Mouse (Mus musculus) cortical plate, adult 2 months (tissue): ENCODE measurements around the gene Olfr17.
"Not testable (repeated sequence)": the region's sequence is repeated elsewhere in the genome, so short reads cannot be mapped to it uniquely, and the experiment has no call there.

Experiments used
- CTCF ChIP-seq: fragments of 200-500 bp; IDR thresholded peaks from 2 replicates; pipeline ENCODE4 v1.5.1; 2011; ENCODE audit warnings: mild to moderate bottlenecking, control low read depth, low read length; ENCODE audit not compliant: insufficient read depth; ENCODE audit errors: extremely low read depth
- POLR2A ChIP-seq: fragments of 200-500 bp; IDR thresholded peaks from 2 replicates; pipeline ENCODE4 v1.6.1; 2011; ENCODE audit warnings: mild to moderate bottlenecking, low read length, control low read depth; ENCODE audit not compliant: insufficient read depth; ENCODE audit errors: extremely low read depth

GRCm38 (mm10) chr7:107138027-107138426 lies 45.0 kb downstream of the Olfr17 start, which contains the start of gene Olfr716:
- not testable (repeated sequence) for TF ChIP-seq CTCF, POLR2A
